Mouse (Mus musculus) adrenal gland, postnatal 10 days (tissue): Measurements from ENCODE around the gene Gm42957. TPM values are rescaled to one million over a fixed set of nuclear protein-coding genes. Genes with fewer than 3 reads are reported as not detected.

ENCODE experiments used
- total RNA-seq, 2 experiments: library from RNA; stranded (reverse); gene quantifications; 2 replicates each; pipeline ENCODE4 v1.2.3; 2021

Gene Gm42957
- total RNA-seq, 2 experiments from 2014 or later: 0.24 to 0.33 TPM

Other genes with a start within 250 kb of the Gm42957 start
- gene BC107364, start 183.2 kb upstream of the Gm42957 start, total RNA-seq: not detected
- gene Hfe2, start 110.3 kb upstream of the Gm42957 start, total RNA-seq: 10 to 100 TPM; 14.0 to 29.6 TPM
- gene Txnip, start 77.5 kb upstream of the Gm42957 start, total RNA-seq: 100 to 1,000 TPM; 601 to 945 TPM
- under 1 TPM in 1 of 2 experiments, not detected in 1; 0.61 TPM for gene Gm16253, start 58.5 kb upstream of the Gm42957 start, total RNA-seq
- 10 to 100 TPM; 29.3 to 34.3 TPM for gene Polr3gl, start 41.3 kb upstream of the Gm42957 start, total RNA-seq
- under 1 TPM; 0.54 to 0.55 TPM for gene Ankrd34a, start 38.8 kb upstream of the Gm42957 start, total RNA-seq
- 10 to 100 TPM; 33.3 to 42.6 TPM for gene Lix1l, start 34.3 kb upstream of the Gm42957 start, total RNA-seq
- gene Rbm8a, start 5.5 kb upstream of the Gm42957 start, total RNA-seq: 10 to 100 TPM; 68.8 to 72.9 TPM
- gene Pex11b, start 98 bp upstream of the Gm42957 start, total RNA-seq: 10 to 100 TPM; 46.7 to 48.4 TPM
- gene Itga10, start 10.1 kb downstream of the Gm42957 start, total RNA-seq: 1 to 10 TPM; 1.8 to 2.0 TPM
- 1 to 10 TPM; 1.5 to 1.9 TPM for gene Ankrd35, start 34.7 kb downstream of the Gm42957 start, total RNA-seq
- 10 to 100 TPM; 22.0 to 32.0 TPM for gene Pias3, start 60.9 kb downstream of the Gm42957 start, total RNA-seq
- 1 to 10 TPM; 3.1 to 5.3 TPM for gene Nudt17, start 73.1 kb downstream of the Gm42957 start, total RNA-seq
- gene Polr3c, start 92.2 kb downstream of the Gm42957 start, total RNA-seq: 10 to 100 TPM; 28.0 to 32.7 TPM
- gene Rnf115, start 92.2 kb downstream of the Gm42957 start, total RNA-seq: 10 to 100 TPM; 34.1 to 35.7 TPM
- gene Pdzk1, start 193.8 kb downstream of the Gm42957 start, total RNA-seq: 1 to 10 TPM; 4.9 to 9.1 TPM
- gene Cd160, start 193.9 kb downstream of the Gm42957 start, total RNA-seq: under 1 TPM; 0.27 to 0.39 TPM